Mouse (Mus musculus): ENCODE results near the gene Gm29427.
"Not testable (repeated sequence)": the region's sequence is repeated elsewhere in the genome, so short reads cannot be mapped to it uniquely, and the experiment has no call there.

Gm29427 gene

DNA sequence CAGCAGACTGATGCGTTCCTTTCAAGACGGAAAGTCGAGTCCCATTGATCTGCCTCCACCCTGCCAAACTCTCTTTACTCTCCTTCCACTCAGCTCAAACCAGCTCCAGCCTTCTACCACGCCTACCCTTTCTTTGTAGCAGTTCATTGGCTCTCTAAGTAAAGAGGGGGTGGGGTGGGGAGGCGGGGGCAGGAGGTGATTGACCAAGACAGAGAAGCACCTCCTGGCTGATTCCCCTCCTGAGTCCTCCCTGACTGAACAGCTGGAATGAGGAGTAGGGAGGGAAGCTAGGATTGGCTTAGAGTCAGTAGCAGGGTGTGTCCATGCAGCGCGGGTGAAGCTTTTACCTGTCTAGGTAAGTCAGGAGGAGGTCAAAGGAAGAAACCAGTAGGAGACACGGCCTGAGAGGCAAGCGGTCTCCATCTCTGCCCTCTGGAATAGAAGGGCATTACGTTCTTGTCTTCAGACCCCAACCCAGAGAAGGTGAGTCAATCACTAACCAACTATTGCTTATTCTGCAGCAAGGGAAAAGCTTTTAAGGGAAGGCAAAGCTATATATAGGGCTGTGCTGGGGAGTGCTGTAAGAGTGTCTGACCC is 16.2 kb upstream of the Gm29427 start, which contains the start of gene AA986860:
AA986860 (plus strand) TSS at position 236 of the 597 bp plus-strand sequence.
- DNase-seq (ENCODE audit: low spot score in 2 of 2) = no peak

DNA sequence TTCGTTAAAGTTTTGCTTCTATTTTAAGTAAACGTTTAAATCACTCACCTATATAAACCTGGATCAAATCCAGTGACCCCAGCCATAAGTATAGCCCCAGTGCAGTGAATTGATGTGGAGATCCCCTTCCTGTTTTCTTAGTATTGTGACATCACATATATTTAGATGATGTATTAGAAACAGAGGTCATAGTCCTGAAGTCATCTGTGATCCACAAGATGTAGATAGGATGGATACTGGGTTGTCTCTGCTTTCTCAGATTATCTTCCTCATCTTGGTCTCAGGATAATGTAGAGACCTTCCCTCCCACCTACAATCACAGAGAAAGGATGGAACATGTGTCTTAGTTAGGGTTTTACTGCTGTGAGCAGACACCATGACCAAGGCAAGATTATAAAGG is 13.6 kb upstream of the Gm29427 start, which contains the start of gene Pfkfb2:
Pfkfb2 (minus strand) TSS at position 101 of the 400 bp plus-strand sequence.
- DNase-seq (ENCODE audit: low spot score in 2 of 2) = no peak

DNA sequence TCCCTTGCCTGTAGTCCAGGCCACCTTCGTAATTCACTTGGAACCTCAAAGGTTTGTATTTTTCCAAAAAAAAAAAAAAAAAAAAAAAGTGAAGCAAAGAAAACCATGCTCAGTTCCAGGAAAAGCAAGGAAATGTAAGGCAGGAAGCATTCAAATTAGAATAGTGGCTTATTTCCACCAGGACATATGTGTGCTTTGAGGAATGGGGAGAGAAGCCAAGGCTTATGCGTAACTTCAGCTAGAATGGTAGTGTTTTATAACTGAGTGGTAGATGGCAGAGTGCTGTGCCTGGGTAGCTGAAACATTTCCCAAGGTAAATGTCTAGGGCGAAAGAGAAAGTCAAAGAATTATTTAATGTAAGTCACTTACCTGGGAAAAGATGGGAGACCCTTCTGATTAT is 13.1 kb upstream of the Gm29427 start:
- DNase-seq (ENCODE audit: low spot score in 2 of 2) = peak in 1 of 2 experiments; percentile 43

DNA sequence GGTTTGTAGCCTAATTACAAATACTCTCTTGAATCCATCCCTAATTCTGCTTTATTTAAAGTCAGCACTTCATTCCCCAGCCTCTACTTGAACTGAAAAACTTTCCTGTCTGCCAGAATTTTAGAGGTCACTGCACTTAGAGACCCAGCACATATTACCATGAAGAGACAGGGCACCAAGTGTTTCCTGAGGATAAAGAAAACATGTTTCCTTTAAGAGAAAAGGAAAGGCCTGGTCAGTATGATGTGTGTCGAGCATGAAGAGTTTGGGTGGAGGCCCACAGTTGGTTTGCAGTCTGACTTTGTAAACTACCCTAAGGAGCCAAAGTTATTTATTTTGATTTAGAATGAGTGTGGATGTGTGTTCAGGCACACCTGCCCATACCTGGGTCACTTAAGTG is 12.5 kb upstream of the Gm29427 start:
- no peak for DNase-seq (ENCODE audit: low spot score in 2 of 2)

DNA sequence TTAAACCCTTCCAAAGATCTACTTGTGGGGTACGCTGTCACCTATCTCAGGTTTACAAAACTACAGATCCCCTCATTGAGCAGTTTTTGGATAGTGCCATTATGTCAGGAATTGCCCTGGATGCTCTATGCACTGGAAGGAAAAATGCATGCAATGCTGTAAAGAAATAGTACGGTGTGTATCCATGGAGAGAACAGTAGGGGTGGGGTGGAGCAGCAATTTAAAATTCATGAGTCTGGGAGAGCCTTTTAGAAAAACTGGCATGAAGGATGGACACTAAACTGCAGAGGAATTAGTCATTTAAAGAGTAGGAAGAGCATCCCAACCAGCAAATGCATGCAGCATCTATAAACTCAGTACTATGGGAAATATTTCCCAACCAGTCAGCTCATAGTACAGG is 10.8 kb upstream of the Gm29427 start:
- DNase-seq (ENCODE audit: low spot score in 2 of 2) = no peak

DNA sequence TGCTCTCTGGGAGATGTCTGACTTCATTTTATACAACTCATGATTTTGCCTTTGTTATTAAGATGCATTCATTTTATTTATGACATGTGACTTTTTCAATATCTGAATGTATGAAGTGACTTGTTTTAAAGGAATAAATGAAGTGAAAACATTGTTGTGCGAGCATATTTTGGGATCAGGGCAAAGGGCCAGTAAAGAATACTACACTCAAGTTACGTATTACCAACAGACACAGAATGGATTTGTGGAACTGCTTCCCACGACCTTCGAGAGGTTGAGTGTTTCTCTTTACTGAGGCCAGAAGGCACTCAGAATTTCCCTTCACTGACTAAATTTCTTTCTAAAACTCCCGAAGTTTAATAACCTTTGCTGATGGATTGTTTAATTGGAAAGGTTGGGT is 8.6 kb upstream of the Gm29427 start:
- DNase-seq (ENCODE audit: low spot score in 2 of 2) = no peak

DNA sequence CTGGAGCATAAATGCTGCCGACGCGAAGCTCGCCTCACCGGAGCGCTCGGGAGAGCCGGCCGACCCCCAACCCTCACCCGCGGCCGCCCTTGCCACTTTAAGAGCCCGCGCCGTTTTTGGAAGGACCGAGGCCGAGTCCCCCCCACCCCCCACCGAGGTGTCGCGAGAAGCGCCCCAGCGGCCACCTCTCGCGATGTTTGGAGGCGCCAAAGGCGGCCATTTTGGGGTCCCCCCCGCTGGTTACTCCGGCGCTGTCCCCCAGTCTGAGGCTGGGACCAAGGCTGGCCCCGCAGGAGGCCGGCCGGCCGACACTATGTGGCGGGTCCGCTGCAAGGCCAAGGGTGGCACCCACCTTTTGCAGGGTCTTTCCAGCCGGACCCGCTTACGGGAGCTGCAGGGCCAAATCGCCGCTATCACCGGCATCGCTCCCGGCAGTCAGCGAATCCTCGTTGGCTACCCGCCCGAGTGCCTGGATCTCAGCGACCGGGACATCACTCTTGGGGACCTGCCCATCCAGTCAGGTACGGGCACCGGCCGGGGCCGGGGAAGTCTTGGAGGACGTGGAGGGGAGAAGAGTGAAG is 1.8 kb upstream of the Gm29427 start, which contains the start of gene Yod1:
Yod1 (plus strand) TSS at position 37 of the 581 bp plus-strand sequence.
- peak; percentile 70 to 78 for DNase-seq (ENCODE audit: low spot score in 2 of 2)

DNA sequence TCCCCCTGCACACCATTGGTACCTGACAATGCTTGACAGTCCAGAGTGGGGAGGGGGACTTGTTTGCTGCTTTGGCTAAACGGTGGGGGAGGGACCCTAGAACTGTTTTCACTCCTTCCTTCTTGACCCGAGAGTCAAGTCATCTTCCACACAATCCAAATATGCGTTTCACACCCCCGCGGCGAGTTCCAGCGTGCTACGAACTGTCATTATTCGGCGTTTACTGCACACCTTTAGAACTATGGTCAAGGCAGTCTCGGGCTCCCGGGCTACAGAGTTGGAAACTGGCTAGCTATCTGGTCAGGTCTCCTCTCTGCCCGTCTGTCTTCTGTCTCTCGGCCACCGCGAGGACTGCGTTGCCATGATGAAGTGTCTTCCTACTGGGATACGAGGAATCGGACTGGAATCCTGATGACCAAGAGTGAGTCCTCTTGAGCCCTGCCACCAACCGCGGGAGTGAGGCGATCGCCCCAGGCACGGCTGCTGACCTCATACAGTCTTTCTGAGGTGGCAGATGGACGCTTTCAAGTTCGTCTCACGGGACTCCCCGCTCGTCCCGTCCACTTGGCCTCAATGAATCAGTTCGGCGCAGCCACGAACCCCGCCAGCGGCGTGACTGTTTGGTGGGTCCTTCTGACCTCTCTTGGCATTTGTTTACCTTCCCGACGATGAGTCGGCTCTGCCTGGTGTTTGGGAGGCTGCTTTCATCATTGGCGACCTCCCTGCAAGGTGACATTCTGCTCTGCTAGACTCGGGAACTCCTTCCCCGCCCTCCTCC is 1.1 kb upstream of the Gm29427 start:
- peak; percentile 19 to 20 for DNase-seq (ENCODE audit: low spot score in 2 of 2)

DNA sequence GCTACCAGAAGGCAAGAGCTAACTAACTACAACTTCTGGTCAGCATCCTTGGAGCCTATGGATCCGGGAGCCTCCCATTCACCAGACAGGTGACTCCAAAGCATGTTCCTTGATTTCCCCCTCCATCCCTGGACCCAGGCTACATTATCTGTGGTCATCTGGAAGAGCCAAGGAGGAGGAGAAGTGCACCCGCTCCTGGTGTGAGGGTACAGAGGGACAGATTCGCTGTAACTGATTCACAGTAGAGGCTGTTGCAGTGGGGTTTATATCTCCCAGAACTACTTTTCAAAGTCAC is 566 bp upstream of the Gm29427 start:
- no peak for DNase-seq (ENCODE audit: low spot score in 2 of 2)

DNA sequence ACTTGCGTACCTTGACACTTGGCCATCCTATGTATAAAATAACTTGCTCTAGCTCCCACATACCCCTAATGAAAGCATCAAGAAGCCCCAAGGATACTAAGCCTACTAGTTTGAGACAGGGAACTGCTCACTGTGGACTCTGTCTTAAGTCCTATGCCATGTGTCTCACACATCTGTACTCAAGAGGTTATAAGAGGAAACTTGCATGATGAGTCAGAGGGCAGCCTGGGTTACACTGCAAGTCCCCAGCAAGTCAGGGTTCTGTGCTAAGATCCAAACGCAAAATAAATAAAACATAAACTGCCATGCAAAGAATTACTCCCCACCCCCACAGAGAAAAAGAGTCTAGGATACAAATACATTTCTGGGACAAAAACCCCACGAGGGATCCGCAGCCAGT is 1.6 kb downstream of the Gm29427 start:
- no peak for DNase-seq (ENCODE audit: low spot score in 2 of 2)

DNA sequence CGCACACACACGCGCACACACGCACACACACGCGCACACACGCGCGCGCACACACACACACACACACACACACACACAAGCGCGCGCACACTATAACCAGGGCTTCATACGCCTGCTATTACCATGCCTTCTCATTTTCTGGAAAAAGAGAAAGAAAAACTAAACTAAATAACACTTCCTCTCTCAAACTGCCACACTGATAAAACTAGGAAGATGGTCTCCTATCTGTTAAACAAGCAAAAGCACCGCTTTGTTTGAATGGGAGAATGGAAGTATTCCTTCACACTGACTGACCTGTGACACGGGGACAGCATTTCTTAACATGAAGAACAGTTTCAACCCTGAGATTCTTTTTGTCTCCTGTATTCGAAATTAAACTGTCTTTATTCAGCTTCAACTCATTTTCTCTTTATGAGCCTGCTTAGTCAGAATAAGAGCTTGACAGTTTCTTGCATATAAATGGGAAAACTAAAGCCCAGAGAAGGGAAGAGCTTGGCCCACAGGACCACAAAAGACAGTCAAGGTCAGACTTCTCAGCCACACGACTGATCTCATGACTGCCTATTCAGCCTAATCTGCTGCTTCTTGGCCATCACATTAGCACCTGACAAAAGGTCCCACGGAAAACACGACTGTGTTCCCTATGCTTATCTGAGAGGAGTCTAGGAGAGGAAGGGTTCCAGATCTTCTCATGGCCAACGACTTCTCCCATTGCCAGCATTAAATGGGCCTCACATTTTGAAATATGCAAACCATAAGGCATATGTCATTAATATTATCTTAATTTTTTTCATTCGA is 5.1 kb downstream of the Gm29427 start:
- no peak for DNase-seq (ENCODE audit: low spot score in 2 of 2)

DNA sequence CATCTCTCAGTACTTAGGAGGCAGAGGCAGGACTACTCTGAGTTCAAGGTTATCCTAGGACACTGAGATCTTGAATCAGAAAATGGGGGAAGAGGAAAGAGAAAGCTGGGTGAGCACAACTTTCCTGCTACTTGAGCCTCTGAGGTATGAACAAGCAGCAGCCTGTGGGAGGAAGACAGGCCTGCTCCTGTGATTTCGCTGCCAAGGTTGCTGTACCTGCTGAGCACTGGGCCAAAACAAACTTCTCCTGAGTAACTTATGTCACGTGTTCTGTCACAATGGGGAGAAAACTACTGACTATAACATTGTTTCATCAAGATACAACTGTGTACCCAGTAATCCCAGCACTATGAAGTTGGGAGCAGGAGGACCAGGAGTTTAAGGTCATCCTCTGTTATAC is 12.0 kb downstream of the Gm29427 start:
- no peak for DNase-seq (ENCODE audit: low spot score in 2 of 2)

DNA sequence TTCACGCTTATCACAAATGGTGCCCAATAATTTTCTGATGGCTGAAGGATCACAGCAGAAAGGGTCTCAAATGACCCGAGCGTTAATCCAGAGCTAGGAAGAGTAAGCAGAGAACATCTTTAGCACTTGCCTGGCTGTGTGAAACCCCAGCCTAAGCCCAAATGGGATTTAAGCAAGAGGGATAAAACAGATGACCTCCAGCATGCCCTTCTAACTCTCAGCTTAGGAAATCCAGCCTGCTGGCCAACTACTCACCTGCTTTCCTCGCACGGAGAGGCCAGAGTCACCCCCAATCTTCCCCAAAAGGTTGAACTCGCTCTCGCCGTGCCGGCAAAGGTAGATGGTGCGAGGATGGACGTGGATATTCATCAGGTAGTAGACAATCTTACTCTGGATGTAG is 13.6 kb downstream of the Gm29427 start:
- DNase-seq (ENCODE audit: low spot score in 2 of 2) = no peak

DNA sequence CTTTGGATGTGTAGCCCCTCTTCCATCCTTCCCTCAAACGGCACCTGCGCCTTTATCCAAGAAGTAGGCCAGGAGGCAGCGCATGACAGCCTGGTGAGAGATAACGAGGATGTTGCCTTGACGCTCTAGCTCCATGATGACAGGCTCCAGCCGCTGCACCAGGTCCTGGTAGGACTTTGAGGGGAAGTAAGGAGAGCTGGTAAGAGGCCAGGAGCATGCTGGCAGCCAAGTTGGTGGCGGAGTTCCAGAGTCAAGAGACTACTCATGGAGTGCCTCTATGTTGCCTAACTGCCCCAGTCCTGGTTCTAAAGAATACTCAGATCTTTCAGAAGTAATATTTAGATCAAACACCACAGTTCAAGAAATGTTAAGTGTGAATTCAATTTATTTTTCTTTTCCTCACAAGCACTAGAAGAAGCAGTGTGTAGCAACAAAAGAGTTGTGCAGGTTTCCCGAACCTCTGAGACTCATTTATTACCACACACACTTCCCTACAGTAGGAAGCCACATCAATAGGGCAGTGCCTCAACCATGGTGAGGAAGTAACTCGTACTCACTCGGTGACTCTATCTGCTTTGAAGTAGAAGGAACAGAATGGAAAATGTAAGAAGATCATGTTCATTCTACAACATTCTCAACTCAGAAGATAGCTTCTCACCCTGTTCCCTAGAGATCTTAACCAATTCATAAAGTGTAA is 15.5 kb downstream of the Gm29427 start:
- DNase-seq (ENCODE audit: low spot score in 2 of 2) = no peak

DNA sequence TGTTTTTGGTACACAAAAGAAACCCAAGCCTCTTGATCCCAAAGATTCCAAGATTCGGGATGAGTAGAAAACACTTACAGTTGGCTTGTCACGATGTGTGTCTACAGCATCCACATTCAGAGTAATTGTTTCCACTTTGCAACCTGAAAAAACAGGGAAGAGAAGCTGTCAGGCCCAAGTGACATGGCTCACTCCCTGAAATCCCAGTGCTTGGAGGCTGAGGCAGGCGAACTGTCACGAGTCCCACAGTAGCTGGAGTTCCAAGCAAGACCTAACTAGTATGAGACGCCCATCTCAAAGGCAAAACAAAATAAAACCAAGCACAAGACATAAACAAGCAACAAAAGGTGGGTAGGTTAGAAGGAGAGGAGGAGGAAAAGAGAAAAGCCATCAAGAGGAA is 17.0 kb downstream of the Gm29427 start:
- DNase-seq (ENCODE audit: low spot score in 2 of 2) = no peak

DNA sequence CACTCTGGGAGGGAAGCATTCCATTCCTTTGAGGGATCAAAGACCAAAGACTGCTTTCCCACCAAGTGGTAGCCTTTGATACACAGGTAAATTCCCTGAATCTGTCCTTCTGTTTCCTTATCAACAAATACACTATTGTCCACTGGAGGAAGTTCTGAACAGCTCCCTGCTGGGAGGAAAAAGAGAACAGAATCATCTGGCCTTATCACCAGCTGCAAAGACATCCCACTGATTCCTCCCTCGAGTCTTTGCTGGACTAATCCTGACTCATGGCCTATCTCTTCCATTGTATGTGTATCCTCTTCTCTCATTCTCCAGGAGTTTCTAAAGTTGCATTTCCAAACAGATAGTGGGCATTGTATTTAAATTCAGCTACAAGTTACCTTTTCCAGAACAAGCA is 31.7 kb downstream of the Gm29427 start:
- DNase-seq (ENCODE audit: low spot score in 2 of 2) = no peak

DNA sequence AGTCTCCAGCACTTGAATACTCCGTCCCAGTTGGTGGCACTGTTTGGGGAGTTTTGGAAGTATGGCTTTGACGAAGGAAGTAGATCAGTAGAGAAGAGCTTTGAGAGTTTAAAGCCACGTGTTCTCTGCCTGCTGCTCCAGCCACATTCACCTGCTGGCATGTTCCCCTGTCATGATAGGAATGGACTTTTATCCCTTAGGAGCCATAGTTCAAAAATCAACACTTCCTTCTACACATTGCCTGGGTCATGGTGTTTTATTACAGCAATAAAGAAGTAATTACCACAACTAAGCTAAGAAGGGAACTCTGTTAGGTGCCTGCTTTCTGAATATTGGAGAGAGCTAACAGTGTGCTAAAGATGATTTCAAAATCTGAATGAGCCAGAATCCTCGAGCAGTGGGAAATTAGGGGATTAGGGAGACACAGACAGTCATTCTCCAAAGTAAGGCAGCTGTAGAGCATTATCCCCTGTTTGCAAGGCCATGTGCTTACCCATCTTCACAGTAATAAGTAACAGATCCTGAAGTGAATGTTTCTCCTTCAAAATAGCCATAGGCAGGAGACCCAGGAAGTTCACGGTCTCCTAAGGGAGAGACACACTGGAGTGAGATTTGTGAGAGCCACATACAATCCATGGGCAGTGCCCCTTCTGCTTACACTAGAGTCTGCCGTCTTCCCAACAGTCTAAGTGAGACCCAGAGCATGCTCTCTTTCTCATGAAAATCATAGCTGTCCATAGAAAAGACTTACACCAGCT is 33.8 kb downstream of the Gm29427 start:
- DNase-seq (ENCODE audit: low spot score in 2 of 2) = no peak

DNA sequence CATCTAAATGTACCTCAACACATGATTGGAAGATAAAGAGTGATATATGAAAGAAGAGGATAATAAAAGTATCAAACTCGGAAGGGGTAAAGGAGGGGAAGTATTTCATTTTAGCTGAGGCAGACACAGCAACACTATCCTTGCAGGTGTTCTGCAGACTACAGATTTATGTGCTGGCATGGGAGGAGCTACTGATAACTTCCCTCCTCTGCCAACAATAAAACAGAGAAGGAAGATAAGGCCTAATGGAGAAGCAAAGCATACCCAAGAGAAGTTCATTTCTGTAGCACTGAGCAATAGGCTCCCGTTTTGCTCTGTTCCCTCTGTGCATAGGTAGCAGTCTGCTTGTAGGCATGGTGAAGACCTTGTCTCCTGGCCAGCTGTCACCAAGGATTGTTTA is 34.5 kb downstream of the Gm29427 start:
- no peak for DNase-seq (ENCODE audit: low spot score in 2 of 2)

DNA sequence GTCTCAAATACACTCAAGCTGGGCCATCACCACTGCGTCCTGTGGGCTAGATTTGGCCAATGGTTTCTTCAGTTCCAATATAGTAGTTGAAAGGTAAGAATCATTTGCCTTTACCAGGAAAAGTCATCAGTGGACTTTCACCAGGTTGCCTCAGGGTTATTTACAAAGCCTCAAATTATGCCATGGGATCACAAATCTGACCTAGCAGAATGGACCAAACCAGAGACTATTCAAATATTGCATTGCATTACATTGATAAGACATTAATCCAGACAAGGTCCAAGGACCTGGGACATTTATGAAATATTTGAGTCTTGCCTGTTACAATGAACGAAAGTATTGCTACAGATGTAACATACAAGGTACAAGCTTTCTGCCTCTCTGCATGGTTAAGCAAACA is 37.0 kb downstream of the Gm29427 start:
- no peak for DNase-seq (ENCODE audit: low spot score in 2 of 2)

DNA sequence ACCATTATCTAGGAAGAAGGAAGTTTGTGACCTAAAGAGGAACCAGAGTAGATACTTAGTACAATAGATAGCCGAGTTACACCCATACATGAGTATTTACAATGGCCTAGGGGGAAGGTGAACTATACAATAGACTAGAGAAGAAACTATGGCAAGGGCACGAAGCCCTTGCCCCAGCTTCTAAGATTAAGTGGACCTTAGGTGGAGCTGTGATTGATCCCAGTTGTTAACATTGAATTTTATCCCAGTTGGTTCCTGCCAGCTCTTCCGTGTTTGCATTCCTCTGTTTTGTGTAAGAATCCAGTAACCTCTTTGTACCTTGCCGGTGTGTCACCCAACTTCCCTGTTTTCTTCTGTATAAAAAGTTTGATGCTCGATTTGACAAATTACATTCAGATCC is 52.0 kb downstream of the Gm29427 start:
- not testable (repeated sequence) for DNase-seq (ENCODE audit: low spot score in 2 of 2)

DNA sequence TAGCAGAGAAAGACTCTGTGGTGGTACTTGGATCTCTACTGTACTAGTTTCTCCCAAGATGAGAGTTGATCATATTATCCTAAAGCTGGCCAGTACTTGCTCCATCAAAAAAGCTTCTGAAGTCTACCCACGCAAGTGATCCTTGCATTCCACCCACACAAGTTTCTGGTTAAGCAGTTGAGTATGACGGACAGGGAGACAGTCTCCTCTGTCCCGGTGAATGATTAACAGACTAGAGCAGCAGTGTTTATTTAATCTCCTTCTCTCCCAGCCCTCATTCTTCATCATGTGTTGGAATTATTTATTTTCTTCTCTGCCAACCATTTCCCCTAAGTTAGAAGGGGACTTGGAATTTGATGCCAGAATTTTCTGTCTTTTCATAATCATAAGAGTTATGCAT is 54.1 kb downstream of the Gm29427 start, which contains the start of gene C4bp:
C4bp (minus strand) TSS at position 179 of the 400 bp plus-strand sequence.
- no peak for DNase-seq (ENCODE audit: low spot score in 2 of 2)

Measured in right cerebral cortex, postnatal 36 days (tissue).